Mouse (Mus musculus): Measurements from ENCODE around the gene D230025D16Rik. TPM values are rescaled to one million over a fixed set of nuclear protein-coding genes. Genes with fewer than 3 reads are reported as not detected.

Gene D230025D16Rik
- polyA plus RNA-seq, 1 experiment from 2014 or later, result 21.8 TPM

- Histone ChIP-seq H3K4me1 (replicated peaks) (peaks cover 22% of the 10 kb centered on the region), H3K4me2 (replicated peaks) (no peak overlapping the region), H3K27ac (no peak overlapping the region), H3K4me3 (replicated peaks) (no peak overlapping the region), H3K9ac (no peak overlapping the region), H3K9me3 (no peaks in the 10 kb centered on the region), H3K27me3 (replicated peaks) (no peaks in the 10 kb centered on the region), H3K36me3 (peaks cover 29% of the 10 kb centered on the region)
- ATAC-seq, result no peak
- WGBS, result 81% methylated on average over 10 of the region's 10 CpGs
These were observed 28.0 kb downstream of the D230025D16Rik start for GRCm38 (mm10) chr8:105252680-105253537.

- Histone ChIP-seq H3K27me3 (replicated peaks) (peaks cover 5% of the 10 kb centered on the region; the same call in 1 of the 2 replicates), H3K9ac (peak overlapping the region; percentile 71), H3K4me2 (replicated peaks) (peak overlapping the region; percentile 99), H3K4me3 (replicated peaks) (peak overlapping the region; percentile 61), H3K4me1 (replicated peaks) (peaks cover 22% of the 10 kb centered on the region), H3K9me3 (no peaks in the 10 kb centered on the region), H3K36me3 (peaks cover 27% of the 10 kb centered on the region), H3K27ac (peak overlapping the region; percentile 86; the same call in 1 of the 2 replicates)
- peak; percentile 19 for ATAC-seq
- 44% methylated on average over 20 of the region's 20 CpGs for WGBS
These were observed 28.8 kb downstream of the D230025D16Rik start for GRCm38 (mm10) chr8:105253766-105254151.

- ATAC-seq, result peak; percentile 92
- under 1% methylated on average over 73 of the region's 74 CpGs for WGBS
- no peaks in the 10 kb centered on the region for H3K9me3 ChIP-seq
- H3K36me3 ChIP-seq, result peaks cover 21% of the 10 kb centered on the region
- H3K4me2 ChIP-seq (replicated peaks), result peak overlapping the region; percentile 99
- peak overlapping the region; percentile 61 for H3K4me3 ChIP-seq (replicated peaks)
- H3K9ac ChIP-seq, result peak overlapping the region; percentile 71
- H3K27ac ChIP-seq, result peak overlapping the region; percentile 86
- H3K4me1 ChIP-seq (replicated peaks), result peaks cover 27% of the 10 kb centered on the region
- peaks cover 11% of the 10 kb centered on the region for H3K27me3 ChIP-seq (replicated peaks)
These were observed 29.4 kb downstream of the D230025D16Rik start for GRCm38 (mm10) chr8:105254152-105254965.

- Histone ChIP-seq H3K4me3 (replicated peaks) (peak within 1 kb of the TSS; percentile 61), H3K9me3 (no peaks in the 10 kb centered on the region), H3K9ac (peak within 1 kb of the TSS; percentile 71), H3K36me3 (peaks cover 15% of the 10 kb centered on the region), H3K27ac (peak within 1 kb of the TSS; percentile 86), H3K27me3 (replicated peaks) (peaks cover 13% of the 10 kb centered on the region), H3K4me2 (replicated peaks) (peak within 1 kb of the TSS; percentile 99), H3K4me1 (replicated peaks) (peaks cover 33% of the 10 kb centered on the region)
- ATAC-seq, result peak; percentile 76
- WGBS, result 2% methylated on average over 14 of the region's 14 CpGs
These were observed 30.0 kb downstream of the D230025D16Rik start, which contains the start of gene B3gnt9 for GRCm38 (mm10) chr8:105254966-105255350. Gene B3gnt9, minus strand, starts transcription at chr8:105255153.

GRCm38 (mm10) chr8:105257318-105258114, 32.6 kb downstream of the D230025D16Rik start:
- no peak overlapping the region for H3K27ac ChIP-seq
- WGBS, result 81% methylated on average over 7 of the region's 7 CpGs
- H3K36me3 ChIP-seq, result peaks cover 5% of the 10 kb centered on the region; the same call in 1 of the 2 replicates
- no peak overlapping the region for H3K4me2 ChIP-seq (replicated peaks)
- H3K27me3 ChIP-seq (replicated peaks), result peaks cover 16% of the 10 kb centered on the region
- peaks cover 35% of the 10 kb centered on the region for H3K4me1 ChIP-seq (replicated peaks)
- no peak overlapping the region for H3K4me3 ChIP-seq (replicated peaks)
- ATAC-seq, result no peak
- no peaks in the 10 kb centered on the region for H3K9me3 ChIP-seq
- H3K9ac ChIP-seq, result no peak overlapping the region

GRCm38 (mm10) chr8:105258911-105259720, 34.2 kb downstream of the D230025D16Rik start:
- peak; percentile 9 for ATAC-seq
- Histone ChIP-seq H3K4me1 (replicated peaks) (peaks cover 29% of the 10 kb centered on the region), H3K27me3 (replicated peaks) (peaks cover 16% of the 10 kb centered on the region), H3K27ac (no peak overlapping the region), H3K36me3 (no peaks in the 10 kb centered on the region), H3K9ac (peak overlapping the region; percentile 34), H3K4me3 (replicated peaks) (peak overlapping the region; percentile 33), H3K9me3 (no peaks in the 10 kb centered on the region), H3K4me2 (replicated peaks) (peak overlapping the region; percentile 82)
- WGBS, result 13% methylated on average over 55 of the region's 55 CpGs

- peak overlapping the region; percentile 34 for H3K9ac ChIP-seq
- no peak overlapping the region for H3K27ac ChIP-seq
- H3K9me3 ChIP-seq, result no peaks in the 10 kb centered on the region
- peak overlapping the region; percentile 33 for H3K4me3 ChIP-seq (replicated peaks)
- peak; percentile 55 for ATAC-seq
- no peaks in the 10 kb centered on the region for H3K36me3 ChIP-seq
- peak overlapping the region; percentile 82 for H3K4me2 ChIP-seq (replicated peaks)
- 5% methylated on average over 30 of the region's 30 CpGs for WGBS
- H3K4me1 ChIP-seq (replicated peaks), result peaks cover 25% of the 10 kb centered on the region
- peaks cover 16% of the 10 kb centered on the region for H3K27me3 ChIP-seq (replicated peaks)
These were observed 34.9 kb downstream of the D230025D16Rik start for GRCm38 (mm10) chr8:105259721-105260320.

GRCm38 (mm10) chr8:105260371-105261099, 35.6 kb downstream of the D230025D16Rik start:
- H3K36me3 ChIP-seq, result no peaks in the 10 kb centered on the region
- peaks cover 16% of the 10 kb centered on the region for H3K27me3 ChIP-seq (replicated peaks)
- no peak for ATAC-seq
- H3K4me2 ChIP-seq (replicated peaks), result peak overlapping the region; percentile 82; the same call in 1 of the 2 replicates
- no peaks in the 10 kb centered on the region for H3K9me3 ChIP-seq
- H3K9ac ChIP-seq, result no peak overlapping the region
- H3K4me1 ChIP-seq (replicated peaks), result peaks cover 21% of the 10 kb centered on the region
- 72% methylated on average over 7 of the region's 7 CpGs for WGBS
- no peak overlapping the region for H3K4me3 ChIP-seq (replicated peaks)
- H3K27ac ChIP-seq, result no peak overlapping the region

- 86% methylated on average over 12 of the region's 12 CpGs for WGBS
- no peak for ATAC-seq
These were observed 36.5 kb downstream of the D230025D16Rik start for GRCm38 (mm10) chr8:105261326-105261980.

More at GRCm38 (mm10) chr8:105261326-105261980, 36.5 kb downstream of the D230025D16Rik start:
- Histone ChIP-seq H3K27ac (no peak overlapping the region), H3K36me3 (no peaks in the 10 kb centered on the region), H3K4me2 (replicated peaks) (no peak overlapping the region), H3K4me1 (replicated peaks) (peaks cover 19% of the 10 kb centered on the region), H3K9me3 (no peaks in the 10 kb centered on the region), H3K9ac (no peak overlapping the region), H3K4me3 (replicated peaks) (no peak overlapping the region), H3K27me3 (replicated peaks) (peaks cover 16% of the 10 kb centered on the region)

Measured in intestine, embryonic 15.5 days (tissue).